Mouse (Mus musculus): Measurements from ENCODE around the gene Gm21988. TPM values are rescaled to one million over a fixed set of nuclear protein-coding genes. Genes with fewer than 3 reads are reported as not detected.

The Gm21988 gene
- polyA plus RNA-seq, 1 experiment from 2014 or later = 9.5 TPM

GRCm38 (mm10) chr11:70226602-70226890, 13.1 kb downstream of the Gm21988 start:
- Histone ChIP-seq H3K4me1 (peaks cover 68% of the 10 kb centered on the region), H3K36me3 (no peaks in the 10 kb centered on the region), H3K4me3 (peak overlapping the region; percentile 51), H3K9me3 (no peaks in the 10 kb centered on the region), H3K27me3 (replicated peaks) (peaks cover 68% of the 10 kb centered on the region), H3K9ac (peak overlapping the region; percentile 82), H3K4me2 (peak overlapping the region; percentile 71), H3K27ac (replicated peaks) (peak overlapping the region; percentile 88)
- ATAC-seq (ENCODE audit: extremely low read depth, insufficient number of reproducible peaks, low FRiP score, low TSS enrichment) = no peak
- 10% methylated on average over 18 of the region's 18 CpGs for WGBS

DNA sequence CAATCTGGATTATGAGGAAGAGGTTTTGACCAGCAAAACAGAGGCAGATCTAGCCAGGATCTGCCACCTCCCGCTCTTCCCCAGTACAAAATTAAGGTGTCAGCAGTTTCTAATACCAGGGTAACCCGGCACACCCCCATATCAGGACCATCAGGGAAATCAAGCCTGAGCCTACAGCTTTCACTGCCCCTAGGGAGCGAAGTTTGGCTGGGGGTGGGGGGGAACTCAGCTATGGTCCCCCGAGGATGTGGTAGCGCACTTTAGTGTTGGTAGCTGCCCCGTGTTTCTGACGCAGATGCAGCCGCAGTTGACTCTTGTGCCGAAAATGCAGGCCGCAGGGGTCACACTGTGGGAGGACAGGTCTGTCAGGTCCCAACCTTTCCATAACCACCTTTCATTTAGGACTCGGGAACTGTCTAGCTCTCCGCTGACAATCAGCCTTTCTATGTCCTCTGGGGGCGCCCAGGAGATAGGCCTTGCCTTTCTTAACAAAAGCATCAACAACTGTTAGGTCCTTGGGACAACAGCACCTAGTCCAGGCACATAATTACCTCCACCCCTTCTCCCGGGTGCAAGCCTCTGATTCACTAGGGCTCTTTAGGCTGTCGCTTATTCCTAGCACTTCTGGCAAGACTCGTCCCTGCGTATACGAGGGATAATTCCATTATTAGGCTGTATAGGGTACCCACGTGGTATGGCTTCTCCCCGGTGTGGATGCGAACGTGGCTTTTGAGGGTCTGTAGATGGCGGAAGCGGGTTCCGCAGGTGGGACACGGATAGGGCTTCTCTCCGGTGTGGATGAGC, 13.6 kb downstream of the Gm21988 start:
- peak overlapping the region; percentile 88 for H3K27ac ChIP-seq (replicated peaks)
- 18% methylated on average over 27 of the region's 27 CpGs for WGBS
- H3K36me3 ChIP-seq = no peaks in the 10 kb centered on the region
- H3K4me2 ChIP-seq = peak overlapping the region; percentile 71
- peaks cover 68% of the 10 kb centered on the region for H3K27me3 ChIP-seq (replicated peaks)
- no peak for ATAC-seq (ENCODE audit: extremely low read depth, insufficient number of reproducible peaks, low FRiP score, low TSS enrichment)
- H3K4me3 ChIP-seq = peak overlapping the region; percentile 51
- no peaks in the 10 kb centered on the region for H3K9me3 ChIP-seq
- H3K4me1 ChIP-seq = peaks cover 73% of the 10 kb centered on the region
- peak overlapping the region; percentile 82 for H3K9ac ChIP-seq

DNA sequence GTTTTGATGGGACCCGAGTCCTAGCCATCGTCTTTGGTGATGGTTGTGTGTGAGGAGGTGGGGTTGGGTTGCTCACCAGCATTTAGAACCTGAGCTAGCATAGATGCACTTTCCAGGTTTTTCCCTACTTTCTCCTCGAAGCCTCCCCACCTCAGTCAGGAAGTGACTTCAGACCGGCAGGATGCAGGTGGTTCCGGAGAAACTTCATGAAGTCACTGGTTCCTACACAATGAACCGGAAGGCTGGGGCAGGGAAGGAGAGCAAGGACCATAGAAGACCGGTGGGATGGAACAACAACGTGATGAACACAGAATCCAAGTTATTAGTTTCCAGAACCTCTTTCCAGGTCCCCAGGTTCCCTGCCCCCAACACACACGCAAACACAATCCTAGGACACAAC, 15.9 kb downstream of the Gm21988 start:
- H3K27ac ChIP-seq (replicated peaks) = peak overlapping the region; percentile 81
- ATAC-seq (ENCODE audit: extremely low read depth, insufficient number of reproducible peaks, low FRiP score, low TSS enrichment) = no peak
- H3K27me3 ChIP-seq (replicated peaks) = peaks cover 60% of the 10 kb centered on the region
- H3K4me3 ChIP-seq = peak overlapping the region; percentile 18
- H3K36me3 ChIP-seq = no peaks in the 10 kb centered on the region
- peaks cover 64% of the 10 kb centered on the region for H3K4me1 ChIP-seq
- 61% methylated on average over 9 of the region's 9 CpGs for WGBS
- H3K4me2 ChIP-seq = peak overlapping the region; percentile 71
- 0 out of 2 replicates have a peak overlapping the region, but pooled peaks have one; percentile 24 for H3K9ac ChIP-seq
- no peaks in the 10 kb centered on the region for H3K9me3 ChIP-seq

GRCm38 (mm10) chr11:70221603-70222500, 17.8 kb downstream of the Gm21988 start:
- 10% methylated on average over 14 of the region's 14 CpGs for WGBS
- peak; percentile 43; the same call in 1 of the 2 replicates for ATAC-seq (ENCODE audit: extremely low read depth, insufficient number of reproducible peaks, low FRiP score, low TSS enrichment)
- peaks cover 10% of the 10 kb centered on the region for H3K36me3 ChIP-seq
- peaks cover 50% of the 10 kb centered on the region for H3K4me1 ChIP-seq
- H3K9ac ChIP-seq = peak overlapping the region; percentile 89
- H3K4me2 ChIP-seq = peak overlapping the region; percentile 98
- H3K9me3 ChIP-seq = no peaks in the 10 kb centered on the region
- peaks cover 58% of the 10 kb centered on the region for H3K27me3 ChIP-seq (replicated peaks)
- peak overlapping the region; percentile 91 for H3K27ac ChIP-seq (replicated peaks)
- peak overlapping the region; percentile 62 for H3K4me3 ChIP-seq

- H3K27ac ChIP-seq (replicated peaks) = peak within 1 kb of the TSS; percentile 91
- peaks cover 58% of the 10 kb centered on the region for H3K27me3 ChIP-seq (replicated peaks)
- peaks cover 10% of the 10 kb centered on the region for H3K36me3 ChIP-seq
- H3K4me2 ChIP-seq = peak within 1 kb of the TSS; percentile 98
- H3K4me3 ChIP-seq = peak within 1 kb of the TSS; percentile 62
- WGBS = under 1% methylated on average over 28 of the region's 28 CpGs
- peak within 1 kb of the TSS; percentile 89 for H3K9ac ChIP-seq
- no peaks in the 10 kb centered on the region for H3K9me3 ChIP-seq
- ATAC-seq (ENCODE audit: extremely low read depth, insufficient number of reproducible peaks, low FRiP score, low TSS enrichment) = peak; percentile 89
- peaks cover 41% of the 10 kb centered on the region for H3K4me1 ChIP-seq
Measured at GRCm38 (mm10) chr11:70220731-70221602, 18.7 kb downstream of the Gm21988 start, which contains the start of gene Slc16a13. TSS of gene Slc16a13 (minus strand) at chr11:70221064.

GRCm38 (mm10) chr11:70220323-70220722, 19.3 kb downstream of the Gm21988 start:
- ATAC-seq (ENCODE audit: extremely low read depth, insufficient number of reproducible peaks, low FRiP score, low TSS enrichment) = no peak
- peak overlapping the region; percentile 62 for H3K4me3 ChIP-seq
- H3K9me3 ChIP-seq = no peaks in the 10 kb centered on the region
- H3K27ac ChIP-seq (replicated peaks) = peak overlapping the region; percentile 91
- peak overlapping the region; percentile 89 for H3K9ac ChIP-seq
- peaks cover 10% of the 10 kb centered on the region for H3K36me3 ChIP-seq
- 2% methylated on average over 24 of the region's 24 CpGs for WGBS
- H3K4me1 ChIP-seq = peaks cover 39% of the 10 kb centered on the region
- peak overlapping the region; percentile 98 for H3K4me2 ChIP-seq
- peaks cover 58% of the 10 kb centered on the region for H3K27me3 ChIP-seq (replicated peaks)

GRCm38 (mm10) chr11:70219873-70220272, 19.8 kb downstream of the Gm21988 start:
- Histone ChIP-seq H3K27ac (replicated peaks) (peak overlapping the region; percentile 91), H3K36me3 (peaks cover 10% of the 10 kb centered on the region), H3K4me2 (peak overlapping the region; percentile 98), H3K9ac (peak overlapping the region; percentile 89), H3K4me3 (peak overlapping the region; percentile 62), H3K4me1 (peaks cover 44% of the 10 kb centered on the region), H3K9me3 (no peaks in the 10 kb centered on the region), H3K27me3 (replicated peaks) (peaks cover 58% of the 10 kb centered on the region)
- ATAC-seq (ENCODE audit: extremely low read depth, insufficient number of reproducible peaks, low FRiP score, low TSS enrichment) = no peak
- 63% methylated on average over 7 of the region's 7 CpGs for WGBS

DNA sequence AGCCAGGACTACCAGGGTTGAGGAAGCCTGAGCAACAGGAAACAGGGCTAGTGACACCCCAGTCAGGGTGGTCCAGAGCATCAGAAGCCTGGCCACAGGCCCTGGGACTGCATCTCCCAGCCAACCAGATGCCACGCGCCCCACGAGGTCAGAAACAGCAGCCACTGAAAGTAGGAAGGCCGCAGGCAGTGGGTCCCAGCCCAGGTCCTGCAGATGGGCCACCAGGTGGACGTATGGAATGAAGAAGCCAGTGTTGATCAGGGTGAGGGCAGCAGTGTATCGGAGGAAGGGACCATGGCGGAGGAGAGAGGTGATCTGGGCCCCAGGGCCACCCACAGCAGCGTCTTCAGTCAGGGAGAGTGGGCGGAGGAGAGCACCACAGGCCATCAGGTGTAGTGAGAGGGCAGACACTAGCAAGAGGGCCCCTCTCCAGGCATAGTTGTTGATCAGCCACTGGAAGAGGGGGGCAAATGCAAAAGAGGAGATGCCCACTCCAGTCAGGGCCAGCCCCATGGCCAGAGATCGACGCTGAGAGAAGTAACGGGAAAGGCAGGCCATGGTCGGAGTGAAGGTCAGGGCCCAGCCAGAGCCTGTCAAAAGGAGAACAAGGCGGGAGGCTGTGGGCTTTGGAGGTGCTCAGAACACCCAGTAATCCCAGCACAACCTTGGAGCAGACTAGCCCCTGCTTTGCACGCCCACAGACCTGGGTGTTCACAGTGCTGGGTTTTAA, 20.7 kb downstream of the Gm21988 start:
- no peak for ATAC-seq (ENCODE audit: extremely low read depth, insufficient number of reproducible peaks, low FRiP score, low TSS enrichment)
- Histone ChIP-seq H3K27me3 (replicated peaks) (peaks cover 58% of the 10 kb centered on the region), H3K9me3 (no peaks in the 10 kb centered on the region), H3K36me3 (peaks cover 10% of the 10 kb centered on the region), H3K4me1 (peaks cover 48% of the 10 kb centered on the region), H3K9ac (no peak overlapping the region), H3K4me2 (peak overlapping the region; percentile 98), H3K27ac (replicated peaks) (no peak overlapping the region), H3K4me3 (peak overlapping the region; percentile 62)
- 84% methylated on average over 15 of the region's 15 CpGs for WGBS

DNA sequence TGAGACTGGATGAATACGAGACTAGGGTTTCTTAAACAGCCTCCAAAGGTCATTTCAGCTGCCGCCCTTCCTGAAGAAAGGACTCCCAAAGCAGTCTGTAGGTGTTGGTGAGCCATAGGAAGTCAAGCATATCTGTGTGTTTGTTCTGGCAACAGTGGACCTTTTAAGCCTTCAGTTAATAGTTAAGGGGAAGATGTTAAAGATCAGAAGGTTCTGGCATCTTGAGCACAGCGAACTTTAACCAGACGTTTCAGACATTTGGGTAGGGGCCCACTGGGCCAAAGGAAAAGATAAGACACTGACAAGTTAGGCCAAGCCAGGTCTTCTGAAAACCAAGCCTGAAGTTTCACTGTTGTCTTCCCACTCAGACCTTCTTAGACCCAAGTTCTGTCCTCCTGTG, 21.6 kb downstream of the Gm21988 start:
- WGBS = 59% methylated on average over 4 of the region's 4 CpGs
- peaks cover 10% of the 10 kb centered on the region for H3K36me3 ChIP-seq
- no peak overlapping the region; the same call in 1 of the 2 replicates for H3K4me2 ChIP-seq
- no peak for ATAC-seq (ENCODE audit: extremely low read depth, insufficient number of reproducible peaks, low FRiP score, low TSS enrichment)
- no peak overlapping the region for H3K9ac ChIP-seq
- no peak overlapping the region for H3K4me3 ChIP-seq
- peaks cover 61% of the 10 kb centered on the region for H3K27me3 ChIP-seq (replicated peaks)
- H3K27ac ChIP-seq (replicated peaks) = no peak overlapping the region
- no peaks in the 10 kb centered on the region for H3K9me3 ChIP-seq
- peaks cover 51% of the 10 kb centered on the region for H3K4me1 ChIP-seq

DNA sequence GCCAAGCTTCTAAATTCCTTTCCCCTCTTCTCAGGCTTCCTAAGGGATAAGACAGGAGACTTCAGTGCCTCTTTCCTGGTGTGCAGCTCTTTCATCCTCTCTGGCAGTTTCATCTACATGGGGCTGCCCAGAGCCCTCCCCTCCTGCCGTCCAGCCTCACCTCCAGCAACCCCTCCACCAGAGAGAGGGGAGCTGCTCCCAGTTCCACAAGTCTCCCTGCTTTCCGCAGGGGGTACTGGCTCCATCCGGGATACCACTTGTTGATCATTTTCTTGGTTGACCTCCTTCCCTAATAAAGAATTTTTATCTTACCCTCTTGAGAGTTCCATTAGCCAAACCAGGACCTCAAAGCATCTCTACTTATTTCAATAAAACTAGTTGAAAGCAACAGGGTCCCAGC, 23.5 kb downstream of the Gm21988 start:
- Histone ChIP-seq H3K4me3 (no peak overlapping the region), H3K36me3 (peaks cover 10% of the 10 kb centered on the region), H3K9me3 (no peaks in the 10 kb centered on the region), H3K4me2 (no peak overlapping the region), H3K27ac (replicated peaks) (no peak overlapping the region), H3K4me1 (peaks cover 37% of the 10 kb centered on the region), H3K27me3 (replicated peaks) (peaks cover 78% of the 10 kb centered on the region), H3K9ac (no peak overlapping the region)
- WGBS = 53% methylated on average over 3 of the region's 3 CpGs
- ATAC-seq (ENCODE audit: extremely low read depth, insufficient number of reproducible peaks, low FRiP score, low TSS enrichment) = no peak

All from heart, embryonic 13.5 days (tissue).